Mouse (Mus musculus): Measurements from ENCODE around the gene Srgap3. TPM values are rescaled to one million over a fixed set of nuclear protein-coding genes. Genes with fewer than 3 reads are reported as not detected.
A peak's percentile ranks its signal among the peaks of the same experiment; 100 is the strongest.

Gene Srgap3
- polyA plus RNA-seq, 1 experiment from 2014 or later = 5.3 TPM

DNA sequence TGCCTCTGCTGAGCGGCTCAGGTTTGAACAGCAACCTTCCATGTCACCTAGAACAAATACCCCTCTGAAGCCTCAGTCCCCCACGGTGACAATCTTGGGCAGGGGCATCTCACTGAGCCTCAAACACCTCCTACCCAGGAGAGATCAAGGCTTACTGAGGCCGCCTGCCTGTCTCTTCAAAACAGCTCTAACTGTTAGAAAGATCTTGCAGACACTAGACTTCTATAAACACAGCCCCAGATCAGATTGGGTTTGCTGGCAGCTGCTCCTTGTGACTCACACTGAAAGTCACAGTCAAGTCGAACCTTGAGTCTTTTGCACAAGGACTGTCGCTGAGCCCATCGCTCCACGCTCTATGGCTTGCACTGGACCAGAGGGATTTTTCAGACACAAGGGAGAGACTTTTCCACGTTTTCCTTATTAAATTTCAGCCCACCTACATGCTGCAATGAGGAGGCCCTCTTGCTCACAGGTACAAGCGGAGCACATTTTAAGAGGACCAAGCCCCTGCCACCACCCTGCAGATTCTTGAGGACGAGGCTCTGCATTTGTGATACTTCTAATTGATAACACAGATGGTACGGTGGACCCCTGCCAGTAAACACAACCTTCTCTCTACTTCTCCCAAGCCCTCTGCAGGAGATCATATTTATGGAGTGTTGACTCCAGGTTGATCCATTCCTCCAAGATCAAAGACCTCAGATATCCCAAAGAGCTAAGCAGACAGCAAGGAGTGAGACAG, 21.7 kb downstream of the Srgap3 start:
- no peaks in the 10 kb centered on the region for H3K27me3 ChIP-seq (replicated peaks)
- no peak overlapping the region for H3K4me3 ChIP-seq (replicated peaks)
- ATAC-seq (ENCODE audit: insufficient read depth, low FRiP score, low read depth) = no peak
- no peak overlapping the region for H3K9ac ChIP-seq
- peaks cover 3% of the 10 kb centered on the region for H3K4me1 ChIP-seq
- no peaks in the 10 kb centered on the region for H3K9me3 ChIP-seq
- WGBS = 53% methylated on average over 11 of the region's 11 CpGs
- no peak overlapping the region for H3K4me2 ChIP-seq
- H3K27ac ChIP-seq = no peak overlapping the region
- no peaks in the 10 kb centered on the region for H3K36me3 ChIP-seq

DNA sequence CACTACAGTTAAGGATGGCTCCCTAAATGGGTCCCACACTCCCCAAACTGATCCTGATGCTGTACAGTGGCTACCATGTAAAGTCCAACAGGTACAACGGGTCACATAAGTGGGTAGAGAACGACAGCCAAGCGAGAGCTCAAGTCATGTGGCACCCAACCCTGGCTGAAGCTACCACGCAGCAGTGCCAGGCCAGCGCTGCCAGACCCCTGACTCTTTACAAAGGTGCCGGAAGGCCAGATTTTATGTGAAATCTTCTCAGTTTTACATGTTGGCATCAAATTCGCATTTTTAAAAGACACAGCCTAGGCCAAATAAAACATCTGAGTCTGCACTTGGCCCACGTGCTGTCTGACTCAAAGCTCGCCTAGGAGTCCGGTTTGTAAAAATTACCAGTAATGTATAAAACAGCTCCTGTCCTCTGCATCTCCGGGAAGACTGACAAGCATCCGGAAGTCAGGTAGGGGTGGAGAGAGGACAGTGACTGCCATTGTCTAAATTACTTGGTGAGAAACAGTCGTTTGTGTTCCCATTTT, 22.4 kb downstream of the Srgap3 start:
- H3K4me3 ChIP-seq (replicated peaks) = no peak overlapping the region
- H3K4me1 ChIP-seq = peaks cover 3% of the 10 kb centered on the region
- no peaks in the 10 kb centered on the region for H3K27me3 ChIP-seq (replicated peaks)
- H3K36me3 ChIP-seq = no peaks in the 10 kb centered on the region
- H3K9me3 ChIP-seq = no peaks in the 10 kb centered on the region
- ATAC-seq (ENCODE audit: insufficient read depth, low FRiP score, low read depth) = no peak
- H3K9ac ChIP-seq = no peak overlapping the region
- 74% methylated on average over 13 of the region's 13 CpGs for WGBS
- H3K4me2 ChIP-seq = no peak overlapping the region
- no peak overlapping the region for H3K27ac ChIP-seq

DNA sequence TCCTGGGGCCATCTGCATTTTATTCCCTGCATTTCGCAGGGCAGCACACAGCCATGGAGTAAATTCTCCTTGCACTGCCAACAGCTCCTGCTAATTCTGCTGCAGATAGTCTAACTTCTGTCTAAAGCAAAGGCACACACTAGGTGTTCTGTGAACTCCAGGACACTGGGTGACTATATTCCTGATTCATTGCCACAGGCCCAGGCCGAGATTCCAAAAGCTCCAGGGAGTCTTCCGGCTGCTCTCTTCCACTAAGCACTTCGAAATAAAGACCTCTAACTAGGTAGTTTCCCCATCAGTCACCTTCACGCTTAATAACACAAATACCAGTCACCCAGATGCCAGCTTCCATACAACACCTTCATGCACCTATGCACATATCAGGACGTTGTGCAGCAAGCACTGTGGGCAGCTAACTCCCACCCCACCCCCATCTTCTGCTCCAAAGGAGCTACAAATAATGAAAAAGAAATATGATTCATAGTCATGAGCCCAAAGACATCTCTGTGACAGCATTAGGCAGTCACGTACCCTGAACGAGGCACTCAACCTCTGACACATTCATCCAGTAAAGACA, 26.4 kb downstream of the Srgap3 start:
- Histone ChIP-seq H3K27me3 (replicated peaks) (no peaks in the 10 kb centered on the region), H3K4me3 (replicated peaks) (no peak overlapping the region), H3K36me3 (no peaks in the 10 kb centered on the region), H3K4me1 (peaks cover 3% of the 10 kb centered on the region), H3K27ac (no peak overlapping the region), H3K9ac (no peak overlapping the region), H3K9me3 (no peaks in the 10 kb centered on the region), H3K4me2 (no peak overlapping the region)
- no peak for ATAC-seq (ENCODE audit: insufficient read depth, low FRiP score, low read depth)
- 84% methylated on average over 8 of the region's 8 CpGs for WGBS

DNA sequence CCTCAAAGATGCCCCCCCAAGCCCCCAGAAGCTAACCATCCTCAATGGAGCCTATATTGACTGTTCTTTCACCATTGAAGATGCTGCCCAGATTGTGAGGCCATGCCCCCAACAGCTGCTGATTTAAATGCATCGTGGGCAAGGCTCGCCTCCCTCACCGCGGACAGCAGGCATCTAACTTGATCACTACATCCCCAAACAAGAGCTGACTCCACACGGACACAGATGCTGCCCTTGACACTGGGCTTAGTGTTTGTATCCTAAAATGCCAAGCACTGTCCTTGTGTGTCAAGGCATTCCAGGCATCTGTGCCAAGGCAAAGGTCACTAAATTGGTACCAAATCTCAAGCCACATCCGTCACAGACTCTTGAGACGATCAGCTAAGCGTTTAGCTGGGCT, 29.3 kb downstream of the Srgap3 start:
- H3K36me3 ChIP-seq = no peaks in the 10 kb centered on the region
- H3K4me3 ChIP-seq (replicated peaks) = no peak overlapping the region
- no peaks in the 10 kb centered on the region for H3K4me1 ChIP-seq
- H3K27ac ChIP-seq = no peak overlapping the region
- no peak for ATAC-seq (ENCODE audit: insufficient read depth, low FRiP score, low read depth)
- no peaks in the 10 kb centered on the region for H3K27me3 ChIP-seq (replicated peaks)
- 89% methylated on average over 8 of the region's 8 CpGs for WGBS
- H3K4me2 ChIP-seq = no peak overlapping the region
- no peak overlapping the region for H3K9ac ChIP-seq
- no peaks in the 10 kb centered on the region for H3K9me3 ChIP-seq

DNA sequence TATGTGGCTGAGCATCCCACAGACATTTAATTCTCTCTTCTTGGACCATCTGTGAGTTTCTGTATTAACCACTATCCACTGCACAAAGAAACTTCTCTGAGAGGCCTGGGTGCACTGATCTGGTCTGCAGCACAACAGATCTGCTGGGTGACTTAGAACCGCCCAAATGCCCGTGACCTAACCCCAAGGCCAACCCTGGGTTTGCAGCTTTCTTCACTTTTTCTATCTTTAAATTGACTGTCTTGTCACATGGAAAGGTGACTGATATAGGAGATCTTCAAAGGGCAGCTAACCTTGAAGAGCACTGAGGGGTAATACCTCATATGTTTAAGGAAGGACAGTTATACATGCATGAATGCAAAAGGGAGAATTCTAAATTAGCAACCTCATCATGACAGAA, 30.8 kb downstream of the Srgap3 start:
- ATAC-seq (ENCODE audit: insufficient read depth, low FRiP score, low read depth) = no peak
- Histone ChIP-seq H3K4me3 (replicated peaks) (no peak overlapping the region), H3K27me3 (replicated peaks) (no peaks in the 10 kb centered on the region), H3K9me3 (no peaks in the 10 kb centered on the region), H3K27ac (no peak overlapping the region), H3K4me1 (no peaks in the 10 kb centered on the region), H3K36me3 (no peaks in the 10 kb centered on the region), H3K9ac (no peak overlapping the region), H3K4me2 (no peak overlapping the region)
- WGBS = 94% methylated on average over 2 of the region's 2 CpGs

DNA sequence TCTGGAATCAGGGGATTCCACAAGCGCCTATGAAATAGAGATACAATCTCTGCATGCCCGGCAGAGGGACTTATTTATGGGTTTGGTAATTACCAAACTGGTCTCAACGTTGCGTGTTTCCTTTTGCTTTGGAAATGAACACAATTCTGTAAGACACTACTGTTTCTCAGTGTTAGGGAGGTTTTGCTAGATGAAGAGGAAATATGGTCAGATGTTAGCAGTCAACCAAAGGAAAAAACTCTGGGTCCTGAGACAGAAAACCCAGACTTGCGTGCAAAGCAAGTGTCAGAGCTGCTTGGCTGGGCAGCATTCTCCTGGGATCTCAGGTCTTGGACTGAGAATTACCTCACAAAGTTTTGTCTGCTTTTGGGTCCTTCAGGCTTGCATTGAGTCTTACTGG, 34.5 kb downstream of the Srgap3 start:
- Histone ChIP-seq H3K4me2 (no peak overlapping the region), H3K27ac (no peak overlapping the region), H3K4me3 (replicated peaks) (no peak overlapping the region), H3K36me3 (no peaks in the 10 kb centered on the region), H3K4me1 (no peaks in the 10 kb centered on the region), H3K9me3 (no peaks in the 10 kb centered on the region), H3K27me3 (replicated peaks) (no peaks in the 10 kb centered on the region), H3K9ac (no peak overlapping the region)
- WGBS = 85% methylated on average over 5 of the region's 5 CpGs
- no peak for ATAC-seq (ENCODE audit: insufficient read depth, low FRiP score, low read depth)

DNA sequence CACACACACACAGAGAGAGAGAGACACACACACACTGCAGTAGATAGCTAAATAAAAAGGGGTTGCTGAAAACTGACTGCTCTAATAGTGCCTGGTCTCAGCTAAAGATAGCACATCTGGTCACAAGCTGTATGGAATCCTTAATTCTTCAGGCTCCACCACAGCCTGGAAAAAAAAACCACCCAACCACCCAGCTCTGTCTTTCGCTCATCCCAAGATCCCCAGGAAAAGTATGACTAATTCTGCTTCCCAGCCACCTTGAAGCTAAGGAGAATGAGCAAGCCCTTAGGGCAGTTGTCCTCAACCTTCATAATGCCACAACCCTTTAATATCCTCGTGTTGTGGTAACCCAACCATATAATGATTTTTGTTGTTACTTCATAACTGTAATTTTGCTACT, 37.4 kb downstream of the Srgap3 start:
- ATAC-seq (ENCODE audit: insufficient read depth, low FRiP score, low read depth) = no peak
- Histone ChIP-seq H3K9ac (no peak overlapping the region), H3K4me3 (replicated peaks) (no peak overlapping the region), H3K36me3 (no peaks in the 10 kb centered on the region), H3K27me3 (replicated peaks) (no peaks in the 10 kb centered on the region), H3K4me1 (no peaks in the 10 kb centered on the region), H3K4me2 (no peak overlapping the region), H3K9me3 (no peaks in the 10 kb centered on the region), H3K27ac (no peak overlapping the region)
- 81% methylated on average over 2 of the region's 2 CpGs for WGBS

DNA sequence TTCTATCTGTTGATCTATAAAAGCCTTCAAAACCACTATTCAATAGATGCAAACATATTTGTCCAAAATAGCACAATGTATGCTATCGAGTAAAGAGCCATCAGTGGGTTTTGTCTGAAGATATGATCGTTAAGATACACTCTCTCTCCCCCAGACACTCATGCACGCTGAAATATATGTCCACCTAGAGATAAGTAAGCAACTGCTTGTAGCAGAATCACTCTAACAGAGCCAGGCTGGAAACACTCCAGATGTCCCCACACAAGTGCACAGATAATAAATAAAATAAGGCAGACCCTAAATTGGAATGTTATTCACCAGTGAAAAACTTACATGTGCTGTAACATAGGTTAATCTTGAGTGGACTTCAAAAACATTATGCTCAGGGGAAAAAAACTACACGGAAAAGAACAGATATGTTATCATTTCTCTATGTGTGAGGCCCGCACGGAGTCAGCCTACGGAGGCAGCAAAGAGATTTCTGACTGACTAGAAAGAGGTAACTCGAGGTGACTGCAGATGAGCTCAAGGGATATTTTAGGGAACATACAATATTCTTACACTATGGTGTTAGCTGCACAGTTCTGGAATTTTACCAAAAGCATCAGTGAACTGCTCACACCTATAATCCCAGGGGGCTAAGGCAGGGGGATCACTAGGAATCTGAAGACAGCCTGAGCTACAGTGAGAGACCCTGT, 39.0 kb downstream of the Srgap3 start:
- ATAC-seq (ENCODE audit: insufficient read depth, low FRiP score, low read depth) = no peak
- H3K9me3 ChIP-seq = no peaks in the 10 kb centered on the region
- H3K4me2 ChIP-seq = no peak overlapping the region
- no peak overlapping the region for H3K9ac ChIP-seq
- H3K27me3 ChIP-seq (replicated peaks) = no peaks in the 10 kb centered on the region
- H3K4me1 ChIP-seq = no peaks in the 10 kb centered on the region
- no peak overlapping the region for H3K27ac ChIP-seq
- H3K4me3 ChIP-seq (replicated peaks) = no peak overlapping the region
- H3K36me3 ChIP-seq = no peaks in the 10 kb centered on the region
- 63% methylated on average over 8 of the region's 8 CpGs for WGBS

DNA sequence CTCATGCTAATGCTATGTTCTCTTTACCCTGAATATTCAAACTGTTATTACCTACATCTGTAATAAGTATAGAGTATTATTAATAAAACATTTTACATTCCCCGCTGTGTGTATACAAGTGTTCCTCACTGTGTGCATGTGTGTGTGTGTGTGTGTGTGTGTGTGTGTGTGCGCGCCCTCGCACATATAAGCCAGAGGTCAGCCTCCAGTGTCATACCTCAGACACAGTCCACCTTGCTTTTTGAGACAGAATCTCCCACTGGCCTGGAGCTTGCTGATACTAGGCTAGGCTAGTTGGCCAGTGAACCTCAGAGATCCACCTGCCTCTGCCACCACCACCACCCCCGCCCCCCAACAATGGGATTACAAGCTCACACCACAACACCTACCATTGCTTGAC, 43.3 kb downstream of the Srgap3 start:
- no peaks in the 10 kb centered on the region for H3K36me3 ChIP-seq
- H3K4me3 ChIP-seq (replicated peaks) = no peak overlapping the region
- H3K4me2 ChIP-seq = no peak overlapping the region
- ATAC-seq (ENCODE audit: insufficient read depth, low FRiP score, low read depth) = no peak
- no peaks in the 10 kb centered on the region; the same call in 1 of the 2 replicates for H3K4me1 ChIP-seq
- 95% methylated on average over 5 of the region's 5 CpGs for WGBS
- peak overlapping the region; percentile 31; the same call in 1 of the 2 replicates for H3K27ac ChIP-seq
- no peaks in the 10 kb centered on the region for H3K9me3 ChIP-seq
- no peaks in the 10 kb centered on the region for H3K27me3 ChIP-seq (replicated peaks)
- H3K9ac ChIP-seq = no peak overlapping the region

DNA sequence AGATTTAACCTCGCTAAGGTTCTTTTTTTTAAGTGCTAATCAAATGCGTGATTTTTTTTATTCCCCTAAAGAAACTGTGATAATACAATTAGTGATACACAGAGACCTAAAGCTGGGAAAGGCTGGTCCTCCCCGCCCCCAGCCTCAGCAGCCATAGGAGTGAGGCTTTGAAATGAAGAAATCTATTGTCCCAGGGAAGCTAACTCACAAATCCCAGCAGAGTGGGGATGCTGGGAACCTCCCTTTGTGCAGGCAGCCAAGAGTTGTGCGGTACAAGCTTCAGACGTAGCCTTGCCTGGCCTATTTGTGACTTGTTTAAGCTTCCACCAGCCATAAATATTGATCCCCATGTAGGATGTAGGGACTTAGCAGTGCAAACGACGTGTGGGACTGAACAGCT, 43.8 kb downstream of the Srgap3 start:
- 20% methylated on average over 7 of the region's 7 CpGs for WGBS
- H3K9me3 ChIP-seq = no peaks in the 10 kb centered on the region
- no peaks in the 10 kb centered on the region; the same call in 1 of the 2 replicates for H3K4me1 ChIP-seq
- no peaks in the 10 kb centered on the region for H3K27me3 ChIP-seq (replicated peaks)
- peak overlapping the region; percentile 31; the same call in 1 of the 2 replicates for H3K27ac ChIP-seq
- no peak overlapping the region for H3K9ac ChIP-seq
- no peaks in the 10 kb centered on the region for H3K36me3 ChIP-seq
- H3K4me3 ChIP-seq (replicated peaks) = no peak overlapping the region
- H3K4me2 ChIP-seq = no peak overlapping the region
- no peak; the same call in 1 of the 2 replicates for ATAC-seq (ENCODE audit: insufficient read depth, low FRiP score, low read depth)

DNA sequence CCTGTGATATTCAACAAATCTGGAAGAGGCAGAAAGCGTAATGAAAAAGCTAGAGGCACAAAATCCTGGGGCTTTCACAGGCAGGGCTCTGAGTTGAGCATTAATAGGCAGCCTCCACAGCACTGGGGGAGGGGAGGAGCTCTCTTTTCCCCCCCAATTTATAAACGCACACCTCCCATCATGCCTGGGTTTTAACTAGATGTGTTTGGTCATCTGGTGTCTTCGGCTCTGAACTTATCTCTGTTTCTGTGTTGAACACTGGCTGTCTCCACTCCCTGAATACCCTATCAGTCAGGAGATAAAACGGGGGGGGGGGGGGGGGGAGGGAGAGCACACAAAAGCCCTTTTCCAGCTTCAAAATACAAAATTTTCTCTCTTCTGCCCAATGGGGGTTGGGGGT, 44.3 kb downstream of the Srgap3 start:
- no peak overlapping the region for H3K9ac ChIP-seq
- no peaks in the 10 kb centered on the region for H3K27me3 ChIP-seq (replicated peaks)
- H3K4me1 ChIP-seq = no peaks in the 10 kb centered on the region; the same call in 1 of the 2 replicates
- no peak overlapping the region for H3K27ac ChIP-seq
- H3K36me3 ChIP-seq = no peaks in the 10 kb centered on the region
- 24% methylated on average over 4 of the region's 4 CpGs for WGBS
- no peak for ATAC-seq (ENCODE audit: insufficient read depth, low FRiP score, low read depth)
- no peak overlapping the region for H3K4me2 ChIP-seq
- H3K4me3 ChIP-seq (replicated peaks) = no peak overlapping the region
- H3K9me3 ChIP-seq = no peaks in the 10 kb centered on the region

DNA sequence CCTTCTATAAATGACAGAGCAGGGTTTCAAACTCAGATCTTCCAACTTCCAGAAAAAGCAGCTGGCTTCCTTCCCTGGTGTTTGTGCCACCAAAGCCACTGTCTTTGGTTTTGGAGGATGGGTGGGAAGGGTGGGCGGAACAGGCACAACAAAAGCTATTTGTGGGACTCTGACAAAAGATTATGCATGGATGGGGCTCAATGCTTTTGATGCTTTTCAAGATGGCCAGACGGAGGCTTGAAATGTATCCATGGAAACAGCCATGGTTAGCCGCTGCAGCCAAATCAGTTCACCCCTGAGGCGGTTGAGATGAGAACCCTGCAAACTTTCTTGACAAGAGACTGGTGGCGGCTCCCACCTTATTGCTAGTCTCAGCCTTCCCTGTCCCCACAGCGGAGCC, 46.8 kb downstream of the Srgap3 start:
- Histone ChIP-seq H3K4me1 (no peaks in the 10 kb centered on the region; the same call in 1 of the 2 replicates), H3K9me3 (no peaks in the 10 kb centered on the region), H3K36me3 (no peaks in the 10 kb centered on the region), H3K4me3 (replicated peaks) (no peak overlapping the region), H3K9ac (no peak overlapping the region), H3K27ac (no peak overlapping the region), H3K27me3 (replicated peaks) (no peaks in the 10 kb centered on the region), H3K4me2 (no peak overlapping the region)
- whole genome bisulfite sequencing = 83% methylated on average over 6 of the region's 6 CpGs
- no peak for ATAC-seq (ENCODE audit: insufficient read depth, low FRiP score, low read depth)

Measured in stomach, embryonic 15.5 days (tissue).